Mouse (Mus musculus): ENCODE measurements at regions not wholly inside any gene's neighbourhood (a gene's known extent, or its start where the extent isn't known, plus 50 kb on each side); places are given as distances from the start of the nearest gene placed in this dataset.
A peak's percentile ranks its signal among the peaks of the same experiment; 100 is the strongest.

DNA sequence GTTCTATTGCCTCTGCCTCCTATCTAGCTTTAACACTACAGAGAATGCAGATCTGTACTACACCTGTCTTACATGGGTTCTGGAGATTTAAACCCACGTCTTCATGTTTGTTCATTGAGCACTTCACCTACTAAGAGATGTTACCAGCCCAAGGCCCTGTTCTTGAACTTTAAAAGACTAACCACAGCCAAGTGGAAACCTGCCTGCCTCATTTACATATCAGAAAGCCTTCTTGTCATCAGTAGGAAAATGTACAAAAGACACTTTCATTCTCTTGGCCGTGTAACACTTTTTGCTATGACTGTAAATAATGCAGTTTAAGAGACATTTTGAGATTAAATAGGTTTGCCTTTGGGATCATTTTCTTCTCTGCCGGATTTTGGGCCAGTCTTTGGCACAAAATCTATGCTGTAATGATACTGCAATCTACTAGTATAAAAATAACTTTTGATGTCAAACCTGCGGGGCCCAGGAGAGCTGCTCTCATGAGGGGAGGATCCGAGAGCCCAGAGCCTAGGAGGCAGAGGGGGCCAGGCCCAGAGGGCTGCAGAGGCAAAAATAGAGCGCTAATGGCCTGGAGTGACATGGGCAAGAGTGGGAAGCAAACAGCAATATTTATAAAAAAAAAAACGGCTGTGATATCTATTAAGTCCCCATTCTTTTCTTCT lies 318.4 kb upstream of the Myo3a start:
- Histone ChIP-seq H3K9ac (ENCODE audit: low read depth, low read length) (no peak overlapping the region), H3K36me3 (ENCODE audit: control insufficient read depth, insufficient read depth, low read length) (no peaks in the 10 kb centered on the region), H3K27ac (ENCODE audit: low read depth, low read length) (no peak overlapping the region), H3K4me1 (ENCODE audit: control insufficient read depth, insufficient read depth, low read depth, low read length) (no peaks in the 10 kb centered on the region), H3K27me3 (replicated peaks; ENCODE audit: control insufficient read depth, insufficient read depth, low read length) (no peaks in the 10 kb centered on the region), H3K9me3 (ENCODE audit: control insufficient read depth, low read length) (no peaks in the 10 kb centered on the region), H3K4me3 (ENCODE audit: low read length) (no peak overlapping the region), H3K4me2 (ENCODE audit: low read length) (peak overlapping the region; percentile 52)
- no peak for ATAC-seq
- 71% methylated on average over 7 of the region's 7 CpGs for WGBS

GRCm38 (mm10) chr2:21909481-21909966 lies 317.8 kb upstream of the Myo3a start:
- Histone ChIP-seq H3K9ac (ENCODE audit: low read depth, low read length) (no peak overlapping the region; the same call in 1 of the 2 replicates), H3K9me3 (ENCODE audit: control insufficient read depth, low read length) (no peaks in the 10 kb centered on the region), H3K4me1 (ENCODE audit: control insufficient read depth, insufficient read depth, low read depth, low read length) (no peaks in the 10 kb centered on the region), H3K27me3 (replicated peaks; ENCODE audit: control insufficient read depth, insufficient read depth, low read length) (no peaks in the 10 kb centered on the region), H3K4me3 (ENCODE audit: low read length) (peak overlapping the region; percentile 20), H3K27ac (ENCODE audit: low read depth, low read length) (no peak overlapping the region), H3K36me3 (ENCODE audit: control insufficient read depth, insufficient read depth, low read length) (no peaks in the 10 kb centered on the region), H3K4me2 (ENCODE audit: low read length) (peak overlapping the region; percentile 52)
- WGBS, result 11% methylated on average over 7 of the region's 7 CpGs
- peak; percentile 80 for ATAC-seq

DNA sequence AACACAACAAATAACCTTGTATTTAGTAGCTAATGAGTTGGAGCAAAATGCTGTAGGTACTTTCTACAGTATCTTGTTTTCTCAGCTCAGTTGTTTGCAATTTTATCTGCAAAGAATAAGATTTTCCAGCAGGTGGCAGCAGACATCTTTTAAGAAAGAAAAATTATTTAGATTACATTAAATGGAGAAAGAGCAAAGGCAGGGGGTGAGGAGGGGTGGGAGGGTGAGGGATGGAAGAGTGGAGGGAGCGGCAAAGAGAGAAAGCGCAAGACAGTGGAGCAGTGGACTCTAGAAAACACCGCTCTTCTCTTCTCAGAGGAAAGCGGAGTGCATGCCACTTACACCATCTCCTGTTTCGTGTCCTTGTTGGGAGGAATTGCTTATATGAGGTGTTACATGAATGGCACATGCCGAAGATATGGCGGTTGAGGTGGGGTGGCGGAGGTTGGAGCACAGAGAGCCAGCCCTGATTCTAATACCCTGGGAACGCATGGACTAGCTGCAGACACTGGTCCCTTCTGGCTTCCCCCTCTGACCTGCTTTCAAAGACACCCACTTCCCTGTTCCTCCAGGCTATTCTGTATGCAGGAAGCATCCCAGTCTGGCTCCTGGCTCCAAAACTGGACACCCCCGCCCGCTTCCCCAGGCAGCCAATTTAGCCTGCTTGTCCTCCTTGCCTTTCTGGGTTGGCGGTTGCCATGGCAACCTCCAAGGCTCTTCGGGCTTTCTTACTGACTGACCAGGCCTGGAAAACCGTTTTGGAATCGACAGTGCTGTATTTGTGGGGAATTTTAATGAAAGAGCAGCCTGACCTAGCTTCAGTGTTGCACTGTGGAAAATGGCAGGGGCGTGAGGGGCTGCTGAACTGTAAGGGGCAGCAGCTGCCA lies 309.3 kb upstream of the Myo3a start:
- WGBS, result under 1% methylated on average over 16 of the region's 16 CpGs
- Histone ChIP-seq H3K27ac (ENCODE audit: low read depth, low read length) (peak overlapping the region; percentile 98), H3K4me3 (ENCODE audit: low read length) (peak overlapping the region; percentile 43), H3K9ac (ENCODE audit: low read depth, low read length) (peak overlapping the region; percentile 69), H3K4me1 (ENCODE audit: control insufficient read depth, insufficient read depth, low read depth, low read length) (peaks cover 13% of the 10 kb centered on the region), H3K4me2 (ENCODE audit: low read length) (peak overlapping the region; percentile 74), H3K36me3 (ENCODE audit: control insufficient read depth, insufficient read depth, low read length) (no peaks in the 10 kb centered on the region), H3K9me3 (ENCODE audit: control insufficient read depth, low read length) (no peaks in the 10 kb centered on the region), H3K27me3 (replicated peaks; ENCODE audit: control insufficient read depth, insufficient read depth, low read length) (no peaks in the 10 kb centered on the region)
- peak; percentile 97 for ATAC-seq

GRCm38 (mm10) chr2:21919091-21919490 lies 308.2 kb upstream of the Myo3a start:
- Histone ChIP-seq H3K4me2 (ENCODE audit: low read length) (no peak overlapping the region), H3K9me3 (ENCODE audit: control insufficient read depth, low read length) (no peaks in the 10 kb centered on the region), H3K36me3 (ENCODE audit: control insufficient read depth, insufficient read depth, low read length) (no peaks in the 10 kb centered on the region), H3K4me3 (ENCODE audit: low read length) (no peak overlapping the region), H3K9ac (ENCODE audit: low read depth, low read length) (no peak overlapping the region; the same call in 1 of the 2 replicates), H3K27ac (ENCODE audit: low read depth, low read length) (peak overlapping the region; percentile 98), H3K4me1 (ENCODE audit: control insufficient read depth, insufficient read depth, low read depth, low read length) (peaks cover 13% of the 10 kb centered on the region), H3K27me3 (replicated peaks; ENCODE audit: control insufficient read depth, insufficient read depth, low read length) (no peaks in the 10 kb centered on the region)
- WGBS, result 22% methylated on average over 2 of the region's 2 CpGs
- no peak for ATAC-seq

- H3K9ac ChIP-seq (ENCODE audit: low read depth, low read length), result no peak overlapping the region
- no peak overlapping the region for H3K4me3 ChIP-seq (ENCODE audit: low read length)
- no peaks in the 10 kb centered on the region for H3K4me1 ChIP-seq (ENCODE audit: control insufficient read depth, insufficient read depth, low read depth, low read length)
- ATAC-seq, result peak; percentile 48; the same call in 1 of the 2 replicates
- H3K9me3 ChIP-seq (ENCODE audit: control insufficient read depth, low read length), result no peaks in the 10 kb centered on the region
- WGBS, result 45% methylated on average over 1 of the region's 1 CpGs
- no peak overlapping the region for H3K4me2 ChIP-seq (ENCODE audit: low read length)
- no peaks in the 10 kb centered on the region for H3K36me3 ChIP-seq (ENCODE audit: control insufficient read depth, insufficient read depth, low read length)
- H3K27me3 ChIP-seq (replicated peaks; ENCODE audit: control insufficient read depth, insufficient read depth, low read length), result no peaks in the 10 kb centered on the region
- no peak overlapping the region for H3K27ac ChIP-seq (ENCODE audit: low read depth, low read length)
Observed at GRCm38 (mm10) chr2:21927656-21928055, 299.6 kb upstream of the Myo3a start.

DNA sequence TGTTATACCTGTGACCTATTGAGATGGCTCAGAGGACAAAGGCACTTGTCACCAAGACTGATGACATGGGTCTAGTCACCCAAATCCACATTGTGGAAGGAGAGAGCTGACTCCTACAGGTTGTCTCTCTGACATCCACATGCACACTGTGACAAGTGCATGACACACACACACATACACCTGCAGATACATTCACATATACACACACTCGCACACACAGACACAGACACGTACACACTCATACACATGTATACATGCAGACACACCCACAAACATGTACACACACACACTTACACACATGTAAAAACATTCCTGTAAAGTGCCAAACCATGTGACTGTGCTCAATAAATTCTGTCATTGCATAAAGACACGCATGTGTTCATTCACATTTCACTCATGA lies 287.3 kb upstream of the Myo3a start:
- Histone ChIP-seq H3K9me3 (ENCODE audit: control insufficient read depth, low read length) (no peaks in the 10 kb centered on the region), H3K36me3 (ENCODE audit: control insufficient read depth, insufficient read depth, low read length) (no peaks in the 10 kb centered on the region), H3K4me1 (ENCODE audit: control insufficient read depth, insufficient read depth, low read depth, low read length) (no peaks in the 10 kb centered on the region), H3K4me3 (ENCODE audit: low read length) (no peak overlapping the region), H3K27ac (ENCODE audit: low read depth, low read length) (no peak overlapping the region), H3K9ac (ENCODE audit: low read depth, low read length) (no peak overlapping the region), H3K27me3 (replicated peaks; ENCODE audit: control insufficient read depth, insufficient read depth, low read length) (no peaks in the 10 kb centered on the region), H3K4me2 (ENCODE audit: low read length) (no peak overlapping the region)
- 94% methylated on average over 3 of the region's 3 CpGs for WGBS
- no peak for ATAC-seq

DNA sequence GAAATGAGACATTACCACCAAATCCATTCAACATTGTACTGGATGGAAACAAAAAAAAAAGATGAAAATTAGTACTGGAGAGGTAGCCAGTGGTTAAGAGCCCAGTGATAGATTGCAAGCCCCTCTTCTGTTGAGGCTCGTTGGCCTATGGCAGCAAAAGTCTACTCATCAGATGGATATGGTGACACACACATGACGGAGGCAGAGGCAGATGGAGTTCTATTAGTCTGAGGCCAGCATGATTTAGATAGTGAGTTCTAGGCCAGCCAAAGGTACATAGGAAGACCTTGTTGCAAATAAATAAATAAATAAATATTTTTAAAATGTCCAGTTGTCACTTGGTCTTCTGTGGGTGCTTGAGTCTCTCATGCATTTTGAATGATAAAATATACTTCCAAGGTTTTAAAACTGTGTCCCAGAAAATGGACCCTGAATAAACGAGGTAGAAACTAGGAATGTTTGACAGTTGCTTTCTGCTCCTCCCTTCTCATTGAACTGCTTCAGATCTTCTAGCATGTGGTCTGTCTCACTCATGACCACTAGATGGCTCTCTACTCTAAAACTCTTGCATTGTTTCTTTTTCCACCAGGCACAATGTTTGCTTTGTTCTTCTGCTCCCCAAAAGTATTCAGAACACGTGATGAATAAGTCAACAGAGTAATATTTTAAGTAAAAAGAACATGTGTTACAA lies 286.4 kb upstream of the Myo3a start:
- Histone ChIP-seq H3K4me2 (ENCODE audit: low read length) (no peak overlapping the region), H3K9ac (ENCODE audit: low read depth, low read length) (no peak overlapping the region), H3K27ac (ENCODE audit: low read depth, low read length) (no peak overlapping the region), H3K4me3 (ENCODE audit: low read length) (no peak overlapping the region), H3K27me3 (replicated peaks; ENCODE audit: control insufficient read depth, insufficient read depth, low read length) (no peaks in the 10 kb centered on the region), H3K9me3 (ENCODE audit: control insufficient read depth, low read length) (no peaks in the 10 kb centered on the region), H3K4me1 (ENCODE audit: control insufficient read depth, insufficient read depth, low read depth, low read length) (no peaks in the 10 kb centered on the region), H3K36me3 (ENCODE audit: control insufficient read depth, insufficient read depth, low read length) (no peaks in the 10 kb centered on the region)
- 46% methylated on average over 4 of the region's 4 CpGs for WGBS
- peak; percentile 86 for ATAC-seq

GRCm38 (mm10) chr2:21941488-21942000 lies 285.8 kb upstream of the Myo3a start:
- 79% methylated on average over 2 of the region's 2 CpGs for WGBS
- Histone ChIP-seq H3K27ac (ENCODE audit: low read depth, low read length) (no peak overlapping the region), H3K4me1 (ENCODE audit: control insufficient read depth, insufficient read depth, low read depth, low read length) (no peaks in the 10 kb centered on the region), H3K27me3 (replicated peaks; ENCODE audit: control insufficient read depth, insufficient read depth, low read length) (no peaks in the 10 kb centered on the region), H3K36me3 (ENCODE audit: control insufficient read depth, insufficient read depth, low read length) (no peaks in the 10 kb centered on the region), H3K4me2 (ENCODE audit: low read length) (no peak overlapping the region), H3K9ac (ENCODE audit: low read depth, low read length) (no peak overlapping the region), H3K9me3 (ENCODE audit: control insufficient read depth, low read length) (no peaks in the 10 kb centered on the region), H3K4me3 (ENCODE audit: low read length) (no peak overlapping the region)
- no peak for ATAC-seq

DNA sequence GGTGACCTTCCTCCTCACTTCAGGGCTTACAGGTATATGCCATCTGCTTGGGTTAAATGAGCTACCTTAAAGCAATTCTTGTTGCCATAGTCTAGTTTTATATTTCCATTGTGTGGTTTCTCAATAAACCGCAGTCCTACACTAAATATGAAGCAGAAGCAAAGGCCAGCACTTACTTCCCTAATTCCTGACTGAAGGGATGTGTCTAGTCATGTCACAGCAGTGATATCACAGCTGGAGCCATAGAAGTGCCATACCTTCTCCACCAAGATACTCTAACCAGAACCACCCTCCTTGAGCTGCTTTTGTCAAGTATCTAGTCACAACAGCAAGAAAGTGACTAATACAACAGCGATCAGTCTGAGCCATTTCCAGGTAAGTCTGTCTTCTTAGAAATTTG lies 283.6 kb upstream of the Myo3a start:
- no peaks in the 10 kb centered on the region for H3K27me3 ChIP-seq (replicated peaks; ENCODE audit: control insufficient read depth, insufficient read depth, low read length)
- 90% methylated on average over 2 of the region's 2 CpGs for whole genome bisulfite sequencing
- no peaks in the 10 kb centered on the region for H3K36me3 ChIP-seq (ENCODE audit: control insufficient read depth, insufficient read depth, low read length)
- no peaks in the 10 kb centered on the region for H3K9me3 ChIP-seq (ENCODE audit: control insufficient read depth, low read length)
- H3K9ac ChIP-seq (ENCODE audit: low read depth, low read length), result no peak overlapping the region
- H3K4me2 ChIP-seq (ENCODE audit: low read length), result no peak overlapping the region
- no peak overlapping the region for H3K27ac ChIP-seq (ENCODE audit: low read depth, low read length)
- no peak for ATAC-seq
- H3K4me3 ChIP-seq (ENCODE audit: low read length), result no peak overlapping the region
- no peaks in the 10 kb centered on the region for H3K4me1 ChIP-seq (ENCODE audit: control insufficient read depth, insufficient read depth, low read depth, low read length)

Data from hindbrain, embryonic 16.5 days (tissue).